Mouse (Mus musculus) cerebral cortex, adult 2 months (tissue): Measurements from ENCODE around the gene Anks1b.

ENCODE experiments used
- WGBS: fragments of 180-500 bp; shearing (Covaris S2); methylation state at CpG from one replicate; pipeline ENCODE4 v1.1.7; 2018; 5-methylcytosine and 5-hydroxymethylcytosine counted together

The Anks1b gene

GRCm38 (mm10) chr10:89975431-89975841 lies 102.1 kb downstream of the Anks1b start:
- 67% methylated on average over 3 of the region's 3 CpGs for WGBS

- 47% methylated on average over 3 of the region's 3 CpGs for WGBS
Measured at GRCm38 (mm10) chr10:89976577-89976976, 103.3 kb downstream of the Anks1b start.

- WGBS: 56% methylated on average over 5 of the region's 5 CpGs
Measured at GRCm38 (mm10) chr10:89994171-89994570, 120.9 kb downstream of the Anks1b start.

GRCm38 (mm10) chr10:89995621-89996428 lies 122.5 kb downstream of the Anks1b start:
- 25% methylated on average over 6 of the region's 6 CpGs for WGBS

- 55% methylated on average over 3 of the region's 3 CpGs for WGBS
Measured at GRCm38 (mm10) chr10:90003980-90004729, 130.8 kb downstream of the Anks1b start.

- 86% methylated on average over 9 of the region's 9 CpGs for WGBS
Measured at GRCm38 (mm10) chr10:90004882-90005281, 131.6 kb downstream of the Anks1b start.

- 65% methylated on average over 14 of the region's 14 CpGs for WGBS
Measured at GRCm38 (mm10) chr10:90033037-90033436, 159.7 kb downstream of the Anks1b start.

- WGBS: 13% methylated on average over 5 of the region's 5 CpGs
Measured at GRCm38 (mm10) chr10:90043287-90043686, 170.0 kb downstream of the Anks1b start.

- 22% methylated on average over 2 of the region's 2 CpGs for WGBS
Measured at GRCm38 (mm10) chr10:90043773-90044172, 170.5 kb downstream of the Anks1b start.

GRCm38 (mm10) chr10:90044229-90044628 lies 170.9 kb downstream of the Anks1b start:
- WGBS: 87% methylated on average over 8 of the region's 8 CpGs

- WGBS: 54% methylated on average over 4 of the region's 4 CpGs
Measured at GRCm38 (mm10) chr10:90068651-90069050, 195.3 kb downstream of the Anks1b start.

GRCm38 (mm10) chr10:90077930-90078329 lies 204.6 kb downstream of the Anks1b start:
- WGBS: 73% methylated on average over 9 of the region's 9 CpGs

GRCm38 (mm10) chr10:90081151-90081550 lies 207.8 kb downstream of the Anks1b start:
- WGBS: 31% methylated on average over 3 of the region's 3 CpGs

- WGBS: 4% methylated on average over 7 of the region's 7 CpGs
Measured at GRCm38 (mm10) chr10:90081630-90082029, 208.3 kb downstream of the Anks1b start.

- 82% methylated on average over 6 of the region's 6 CpGs for WGBS
Measured at GRCm38 (mm10) chr10:90093877-90094276, 220.6 kb downstream of the Anks1b start.

GRCm38 (mm10) chr10:90112662-90113061 lies 239.4 kb downstream of the Anks1b start:
- 55% methylated on average over 5 of the region's 5 CpGs for WGBS

GRCm38 (mm10) chr10:90116867-90117266 lies 243.6 kb downstream of the Anks1b start:
- 84% methylated on average over 3 of the region's 3 CpGs for WGBS

- 71% methylated on average over 2 of the region's 2 CpGs for WGBS
Measured at GRCm38 (mm10) chr10:90117836-90118235, 244.5 kb downstream of the Anks1b start.

- 89% methylated on average over 1 of the region's 1 CpGs for WGBS
Measured at GRCm38 (mm10) chr10:90144444-90144843, 271.1 kb downstream of the Anks1b start.

GRCm38 (mm10) chr10:90169941-90170580 lies 296.8 kb downstream of the Anks1b start:
- 68% methylated on average over 6 of the region's 6 CpGs for WGBS

GRCm38 (mm10) chr10:90190366-90190765 lies 317.1 kb downstream of the Anks1b start:
- 52% methylated on average over 5 of the region's 5 CpGs for whole genome bisulfite sequencing

- WGBS: 90% methylated on average over 5 of the region's 5 CpGs
Measured at GRCm38 (mm10) chr10:90196936-90197335, 323.6 kb downstream of the Anks1b start.
